In the genomic region with DNA sequence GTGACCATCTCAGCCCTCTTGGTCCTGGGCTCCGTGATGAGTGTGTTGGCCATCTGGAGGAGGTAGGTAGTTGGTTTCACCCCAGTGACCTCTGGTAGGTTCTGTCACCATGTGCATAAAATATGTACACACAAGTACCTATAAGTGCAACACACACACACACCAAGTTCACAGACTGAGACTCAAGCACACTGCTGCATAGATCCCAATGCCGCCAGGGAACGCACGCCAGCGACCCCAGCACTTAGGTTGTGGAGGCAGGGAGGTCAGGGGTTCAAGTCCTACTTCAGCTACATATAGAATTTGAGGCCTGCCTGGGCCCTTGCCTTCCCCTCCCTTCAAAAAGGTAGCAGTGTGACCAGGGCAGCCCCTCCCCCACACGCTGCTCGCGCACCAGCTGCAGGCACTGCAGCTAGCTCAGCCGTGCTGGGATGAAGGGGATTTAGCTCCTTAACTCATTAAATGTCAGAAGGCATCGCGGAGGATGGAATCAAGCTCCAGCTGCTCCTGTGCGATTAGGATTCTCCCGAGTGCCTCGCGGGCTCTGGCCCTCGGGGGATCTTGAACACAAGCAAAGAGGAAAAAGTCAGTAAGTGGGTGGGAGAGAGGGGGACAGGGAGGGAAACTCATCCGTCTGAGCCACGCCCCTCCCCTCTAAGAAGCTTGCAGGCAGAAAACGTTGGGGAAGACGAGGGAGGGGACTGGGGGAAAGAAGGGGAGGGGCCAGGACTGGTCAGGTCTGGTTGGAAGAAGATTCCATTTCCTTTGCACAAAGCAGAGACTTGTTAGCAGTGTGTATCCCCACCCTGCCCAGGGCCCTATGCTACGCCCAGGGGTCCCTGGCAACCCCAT, we compare ENCODE assay signal across 8 mouse cellular contexts. TPM values are rescaled to one million over a fixed set of nuclear protein-coding genes. Genes with fewer than 3 reads are reported as not detected.
DNase-seq lines count a peak whose midpoint lies in the region; ATAC-seq and TF ChIP-seq lines count a peak whose summit lies in the region.
"Had no signal": no experiment of that assay in that cellular context is flagged by ENCODE, and none has a peak within 500 bp of the region (broad histone marks: within the 10 kb centered on the region; RNA-seq: fewer than 3 reads in every experiment).

No protein-coding gene starts in this region.

- H3K36me3 ChIP-seq in lung, embryonic 14.5 days (ENCODE audit: insufficient read depth): no peaks in the 10 kb centered on the region
- no peaks in the 10 kb centered on the region for H3K36me3 ChIP-seq in embryonic facial prominence, embryonic 11.5 days (replicated peaks; ENCODE audit: control insufficient read depth, insufficient read depth, low read depth, low read length)
- no peaks in the 10 kb centered on the region for H3K36me3 ChIP-seq in intestine, embryonic 14.5 days (ENCODE audit: control insufficient read depth, insufficient read depth, low read length)

- H3K4me2 ChIP-seq in lung, embryonic 14.5 days: peak overlapping the region; percentile 54
- H3K4me2 ChIP-seq in embryonic facial prominence, embryonic 11.5 days (ENCODE audit: low read depth, low read length): peak overlapping the region; percentile 35; the same call in 1 of the 2 replicates
- H3K4me2 ChIP-seq in intestine, embryonic 14.5 days (ENCODE audit: low read length): peak overlapping the region; percentile 54

- TF ChIP-seq CTCF in lung, embryonic 14.5 days (IDR thresholded peaks at IDR 0.05; ENCODE audit: low read depth): no peak
- TF ChIP-seq CTCF in lung, adult 2 months (IDR thresholded peaks at IDR 0.05; ENCODE audit: insufficient read depth, low read length): no peak
- TF ChIP-seq CTCF in olfactory bulb, adult 2 months (IDR thresholded peaks at IDR 0.05; ENCODE audit: insufficient read depth, low read depth, low read length): no peak

- peak; percentile 68; the same call in 1 of the 2 replicates for ATAC-seq in lung, embryonic 14.5 days (ENCODE audit: insufficient read depth)
- ATAC-seq in embryonic facial prominence, embryonic 11.5 days (replicated peaks; ENCODE audit: insufficient number of reproducible peaks, low FRiP score, low TSS enrichment, low read depth): peak; percentile 69
- ATAC-seq in intestine, embryonic 14.5 days (replicated peaks; ENCODE audit: low FRiP score, low TSS enrichment, low read depth): peak; percentile 78

- peak overlapping the region; percentile 15; the same call in 1 of the 2 replicates for H3K4me3 ChIP-seq in lung, embryonic 14.5 days (ENCODE audit: low read depth, low read length)
- H3K4me3 ChIP-seq in lung, adult 2 months (replicated peaks; ENCODE audit: extremely low read depth, low read depth, low read length): no peak overlapping the region
- H3K4me3 ChIP-seq in embryonic facial prominence, embryonic 11.5 days (ENCODE audit: low read depth, low read length): peak overlapping the region; percentile 21; the same call in 1 of the 2 replicates
- H3K4me3 ChIP-seq in intestine, embryonic 14.5 days (ENCODE audit: low read depth, low read length): peak overlapping the region; percentile 17; the same call in 1 of the 2 replicates
- no peak overlapping the region for H3K4me3 ChIP-seq in olfactory bulb, adult 2 months (ENCODE audit: insufficient read depth, low read depth, low read length)

- H3K4me1 ChIP-seq in lung, embryonic 14.5 days (ENCODE audit: insufficient read depth): peaks cover 6% of the 10 kb centered on the region
- no peaks in the 10 kb centered on the region for H3K4me1 ChIP-seq in lung, adult 2 months (ENCODE audit: control insufficient read depth, insufficient read depth, low read length)
- H3K4me1 ChIP-seq in embryonic facial prominence, embryonic 11.5 days (ENCODE audit: control insufficient read depth, insufficient read depth, low read length): peaks cover 2% of the 10 kb centered on the region
- H3K4me1 ChIP-seq in intestine, embryonic 14.5 days (replicated peaks; ENCODE audit: control insufficient read depth, insufficient read depth, low read length): peaks cover 9% of the 10 kb centered on the region
- peaks cover 16% of the 10 kb centered on the region for H3K4me1 ChIP-seq in olfactory bulb, adult 2 months (ENCODE audit: control insufficient read depth, insufficient read depth, low read length)

- DNase-seq in lung, embryonic 14.5 days: peak; percentile 28
- no peak for DNase-seq in lung, adult 2 months
- DNase-seq in embryonic facial prominence, embryonic 11.5 days (ENCODE audit: low spot score): peak; percentile 76
- peak; percentile 71 for DNase-seq in intestine, embryonic 14.5 days (ENCODE audit: low spot score)
- no peak for DNase-seq in layer of hippocampus, adult 11-12 months (ENCODE audit: low spot score)
- no peak for DNase-seq in spleen, postnatal 10 days (ENCODE audit: low spot score in 2 of 2)

- no peaks in the 10 kb centered on the region for H3K9me3 ChIP-seq in lung, embryonic 14.5 days (ENCODE audit: low read depth, low read length)
- H3K9me3 ChIP-seq in embryonic facial prominence, embryonic 11.5 days (replicated peaks; ENCODE audit: control insufficient read depth, low read length): no peaks in the 10 kb centered on the region
- H3K9me3 ChIP-seq in intestine, embryonic 14.5 days (ENCODE audit: control insufficient read depth, low read length): no peaks in the 10 kb centered on the region

- H3K27me3 ChIP-seq in lung, embryonic 14.5 days (ENCODE audit: insufficient read depth, low read length): no peaks in the 10 kb centered on the region
- H3K27me3 ChIP-seq in embryonic facial prominence, embryonic 11.5 days (ENCODE audit: control insufficient read depth, insufficient read depth, low read length): no peaks in the 10 kb centered on the region
- no peaks in the 10 kb centered on the region for H3K27me3 ChIP-seq in intestine, embryonic 14.5 days (replicated peaks; ENCODE audit: control insufficient read depth, insufficient read depth, low read length)

- TF ChIP-seq POLR2A in lung, adult 2 months (IDR thresholded peaks at IDR 0.05; ENCODE audit: borderline replicate concordance, extremely low read depth, low read depth, low read length): no peak
- TF ChIP-seq POLR2A in olfactory bulb, adult 2 months (IDR thresholded peaks at IDR 0.05; ENCODE audit: insufficient read depth, low read depth, low read length): no peak

- WGBS in lung, embryonic 14.5 days: 7% methylated on average over 21 of the region's 21 CpGs
- WGBS in lung, adult 2 months: 11% methylated on average over 21 of the region's 21 CpGs
- 6% methylated on average over 21 of the region's 21 CpGs for WGBS in embryonic facial prominence, embryonic 11.5 days
- 7% methylated on average over 21 of the region's 21 CpGs for WGBS in intestine, embryonic 14.5 days
- 12% methylated on average over 21 of the region's 21 CpGs for WGBS in olfactory bulb, adult 2 months

- no peak overlapping the region for H3K27ac ChIP-seq in lung, embryonic 14.5 days (ENCODE audit: low read depth)
- H3K27ac ChIP-seq in embryonic facial prominence, embryonic 11.5 days (replicated peaks; ENCODE audit: low read depth, low read length): 0 out of 2 replicates have a peak overlapping the region, but pooled peaks have one; percentile 35
- peak overlapping the region; percentile 65 for H3K27ac ChIP-seq in intestine, embryonic 14.5 days (ENCODE audit: low read depth)
- H3K27ac ChIP-seq in olfactory bulb, adult 2 months (ENCODE audit: insufficient read depth, low read depth, low read length): peak overlapping the region; percentile 29
- H3K27ac ChIP-seq: macrophage had no signal

- H3K9ac ChIP-seq in lung, embryonic 14.5 days: no peak overlapping the region
- H3K9ac ChIP-seq in embryonic facial prominence, embryonic 11.5 days (replicated peaks; ENCODE audit: low read length): peak overlapping the region; percentile 2; the same call in 1 of the 2 replicates
- peak overlapping the region; percentile 30 for H3K9ac ChIP-seq in intestine, embryonic 14.5 days (ENCODE audit: low read length)

RNA-seq across cellular contexts. Expression of a gene that starts 25.5 kb away (rescaled TPM):
- polyA plus RNA-seq in lung, embryonic 14.5 days (2014; fragmentation: Nextera tagmentation; extraction: Ambion mirVana): 0.04 TPM in 1 of 2 replicates, not detected in the other
- polyA plus RNA-seq in lung, adult 2 months (2012; rRNA removed): not detected in 2 replicates
- 0.55 and 0.68 TPM in 2 replicates for polyA plus RNA-seq in embryonic facial prominence, embryonic 11.5 days (2014; fragmentation: Nextera tagmentation; extraction: Ambion mirVana)
- polyA plus RNA-seq in intestine, embryonic 14.5 days (2014; fragmentation: Nextera tagmentation; extraction: Ambion mirVana): 0.19 and 0.20 TPM in 2 replicates
- not detected in 2 replicates for polyA plus RNA-seq in olfactory bulb, adult 2 months (2012; ENCODE audit: insufficient read depth, insufficient read length, low replicate concordance, missing spikeins)
- polyA plus RNA-seq: macrophage had no signal

RNA-seq across cellular contexts. Expression of a gene that starts 30.7 kb away (rescaled TPM):
- 3.6 and 3.9 TPM in 2 replicates for polyA plus RNA-seq in lung, embryonic 14.5 days (2014; fragmentation: Nextera tagmentation; extraction: Ambion mirVana)
- 12.3 and 13.7 TPM in 2 replicates for polyA plus RNA-seq in lung, adult 2 months (2012; rRNA removed)
- polyA plus RNA-seq in embryonic facial prominence, embryonic 11.5 days (2014; fragmentation: Nextera tagmentation; extraction: Ambion mirVana): 3.8 and 5.5 TPM in 2 replicates
- 4.4 and 4.8 TPM in 2 replicates for polyA plus RNA-seq in intestine, embryonic 14.5 days (2014; fragmentation: Nextera tagmentation; extraction: Ambion mirVana)
- not detected in 2 replicates for polyA plus RNA-seq in olfactory bulb, adult 2 months (2012; ENCODE audit: insufficient read depth, insufficient read length, low replicate concordance, missing spikeins)

RNA-seq across cellular contexts. Expression of a gene that starts 32.9 kb away (rescaled TPM):
- polyA plus RNA-seq in lung, embryonic 14.5 days (2014; fragmentation: Nextera tagmentation; extraction: Ambion mirVana): 157 and 169 TPM in 2 replicates
- polyA plus RNA-seq in lung, adult 2 months (2012; rRNA removed): 2.4 and 3.8 TPM in 2 replicates
- 191 and 200 TPM in 2 replicates for polyA plus RNA-seq in embryonic facial prominence, embryonic 11.5 days (2014; fragmentation: Nextera tagmentation; extraction: Ambion mirVana)
- 138 TPM in 2 replicates for polyA plus RNA-seq in intestine, embryonic 14.5 days (2014; fragmentation: Nextera tagmentation; extraction: Ambion mirVana)
- not detected in 2 replicates for polyA plus RNA-seq in olfactory bulb, adult 2 months (2012; ENCODE audit: insufficient read depth, insufficient read length, low replicate concordance, missing spikeins)

RNA-seq across cellular contexts. Expression of a gene that starts 44.2 kb away (rescaled TPM):
- polyA plus RNA-seq in lung, embryonic 14.5 days (2014; fragmentation: Nextera tagmentation; extraction: Ambion mirVana): 0.61 and 0.82 TPM in 2 replicates
- 0.29 and 0.32 TPM in 2 replicates for polyA plus RNA-seq in lung, adult 2 months (2012; rRNA removed)
- 1.9 and 2.4 TPM in 2 replicates for polyA plus RNA-seq in embryonic facial prominence, embryonic 11.5 days (2014; fragmentation: Nextera tagmentation; extraction: Ambion mirVana)
- polyA plus RNA-seq in intestine, embryonic 14.5 days (2014; fragmentation: Nextera tagmentation; extraction: Ambion mirVana): 1.0 and 1.5 TPM in 2 replicates
- polyA plus RNA-seq in olfactory bulb, adult 2 months (2012; ENCODE audit: insufficient read depth, insufficient read length, low replicate concordance, missing spikeins): not detected in 2 replicates

RNA-seq across cellular contexts. Expression of a gene that starts 55.2 kb away (rescaled TPM):
- 60.0 and 62.7 TPM in 2 replicates for polyA plus RNA-seq in lung, embryonic 14.5 days (2014; fragmentation: Nextera tagmentation; extraction: Ambion mirVana)
- 37.8 and 43.6 TPM in 2 replicates for polyA plus RNA-seq in lung, adult 2 months (2012; rRNA removed)
- 39.8 and 43.3 TPM in 2 replicates for polyA plus RNA-seq in embryonic facial prominence, embryonic 11.5 days (2014; fragmentation: Nextera tagmentation; extraction: Ambion mirVana)
- 46.0 and 54.4 TPM in 2 replicates for polyA plus RNA-seq in intestine, embryonic 14.5 days (2014; fragmentation: Nextera tagmentation; extraction: Ambion mirVana)
- polyA plus RNA-seq in olfactory bulb, adult 2 months (2012; ENCODE audit: insufficient read depth, insufficient read length, low replicate concordance, missing spikeins): not detected in 2 replicates

Comparison
In these comparisons a context has a peak if more than half of its experiments do, and no peak if none do; other contexts are left out.
1. DNase-seq: peak in lung, embryonic 14.5 days (single experiment), embryonic facial prominence, embryonic 11.5 days (single experiment) and intestine, embryonic 14.5 days (single experiment); none in lung, adult 2 months (single experiment), layer of hippocampus, adult 11-12 months (single experiment) and spleen, postnatal 10 days (0 of 2).
2. H3K4me3 ChIP-seq: peak in lung, embryonic 14.5 days (single experiment), embryonic facial prominence, embryonic 11.5 days (single experiment) and intestine, embryonic 14.5 days (single experiment); none in lung, adult 2 months (single experiment) and olfactory bulb, adult 2 months (single experiment).
3. RNA of a gene that starts 32.9 kb away (polyA plus RNA-seq): 191 to 200 TPM in embryonic facial prominence, embryonic 11.5 days, 157 to 169 TPM in lung, embryonic 14.5 days and 138 TPM in intestine, embryonic 14.5 days; 2.4 to 3.8 TPM in lung, adult 2 months and not detected in olfactory bulb, adult 2 months; every median in the first group is over 10 times any median in the second.
4. Peak in every context shown above with its lines, with median percentiles within 50 percentile points of each other: ATAC-seq and H3K4me2 ChIP-seq.